Mouse (Mus musculus): Measurements from ENCODE around the gene Polr2c. TPM values are rescaled to one million over a fixed set of nuclear protein-coding genes. Genes with fewer than 3 reads are reported as not detected.
"Not testable (repeated sequence)": the region's sequence is repeated elsewhere in the genome, so short reads cannot be mapped to it uniquely, and the experiment has no call there.

Gene Polr2c
- polyA plus RNA-seq, 1 experiment: 99.2 TPM

GRCm38 (mm10) chr8:94838600-94838999 lies 18.6 kb upstream of the Polr2c start:
- DNase-seq (ENCODE audit: low spot score): no peak

- DNase-seq (ENCODE audit: low spot score): no peak
Measured at GRCm38 (mm10) chr8:94841183-94841582, 16.1 kb upstream of the Polr2c start.

GRCm38 (mm10) chr8:94850049-94850448 lies 7.2 kb upstream of the Polr2c start:
- no peak for DNase-seq (ENCODE audit: low spot score)

- DNase-seq (ENCODE audit: low spot score): not testable (repeated sequence)
Measured at GRCm38 (mm10) chr8:94854761-94855160, 2.5 kb upstream of the Polr2c start.

GRCm38 (mm10) chr8:94857011-94857345 lies 272 bp upstream of the Polr2c start:
- no peak for DNase-seq (ENCODE audit: low spot score)

- no peak for DNase-seq (ENCODE audit: low spot score)
Measured at GRCm38 (mm10) chr8:94861352-94861910, 4.2 kb downstream of the Polr2c start.

GRCm38 (mm10) chr8:94862487-94863220 lies 5.4 kb downstream of the Polr2c start:
- DNase-seq (ENCODE audit: low spot score): no peak

GRCm38 (mm10) chr8:94863897-94864673 lies 6.8 kb downstream of the Polr2c start:
- no peak for DNase-seq (ENCODE audit: low spot score)

GRCm38 (mm10) chr8:94865292-94865691 lies 8.0 kb downstream of the Polr2c start:
- no peak for DNase-seq (ENCODE audit: low spot score)

- no peak for DNase-seq (ENCODE audit: low spot score)
Measured at GRCm38 (mm10) chr8:94866921-94867320, 9.7 kb downstream of the Polr2c start.

- DNase-seq (ENCODE audit: low spot score): no peak
Measured at GRCm38 (mm10) chr8:94869146-94869545, 11.9 kb downstream of the Polr2c start.

- no peak for DNase-seq (ENCODE audit: low spot score)
Measured at GRCm38 (mm10) chr8:94870003-94870402, 12.8 kb downstream of the Polr2c start.

- no peak for DNase-seq (ENCODE audit: low spot score)
Measured at GRCm38 (mm10) chr8:94870474-94871107, 13.3 kb downstream of the Polr2c start.

- DNase-seq (ENCODE audit: low spot score): no peak
Measured at GRCm38 (mm10) chr8:94871108-94871894, 14.1 kb downstream of the Polr2c start.

GRCm38 (mm10) chr8:94872156-94872555 lies 14.9 kb downstream of the Polr2c start:
- DNase-seq (ENCODE audit: low spot score): no peak

- no peak for DNase-seq (ENCODE audit: low spot score)
Measured at GRCm38 (mm10) chr8:94872576-94872975, 15.3 kb downstream of the Polr2c start.

- peak; percentile 60 for DNase-seq (ENCODE audit: low spot score)
Measured at GRCm38 (mm10) chr8:94874358-94874757, 17.1 kb downstream of the Polr2c start.

GRCm38 (mm10) chr8:94875096-94875870 lies 18.0 kb downstream of the Polr2c start:
- DNase-seq (ENCODE audit: low spot score): no peak

GRCm38 (mm10) chr8:94875871-94876150 lies 18.6 kb downstream of the Polr2c start:
- DNase-seq (ENCODE audit: low spot score): no peak

GRCm38 (mm10) chr8:94876197-94876730 lies 19.0 kb downstream of the Polr2c start, which contains the start of gene Dok4:
Gene Dok4, minus strand, starts transcription at chr8:94876330.
- DNase-seq (ENCODE audit: low spot score): peak; percentile 96

- DNase-seq (ENCODE audit: low spot score): no peak
Measured at GRCm38 (mm10) chr8:94876820-94877219, 19.6 kb downstream of the Polr2c start.

All from urinary bladder, adult 2 months (tissue).